Mouse (Mus musculus): Measurements from ENCODE around the gene Plekha4. TPM values are rescaled to one million over a fixed set of nuclear protein-coding genes. Genes with fewer than 3 reads are reported as not detected.

Plekha4 gene
- polyA plus RNA-seq, 1 experiment from 2014 or later, result 2.2 TPM

DNA sequence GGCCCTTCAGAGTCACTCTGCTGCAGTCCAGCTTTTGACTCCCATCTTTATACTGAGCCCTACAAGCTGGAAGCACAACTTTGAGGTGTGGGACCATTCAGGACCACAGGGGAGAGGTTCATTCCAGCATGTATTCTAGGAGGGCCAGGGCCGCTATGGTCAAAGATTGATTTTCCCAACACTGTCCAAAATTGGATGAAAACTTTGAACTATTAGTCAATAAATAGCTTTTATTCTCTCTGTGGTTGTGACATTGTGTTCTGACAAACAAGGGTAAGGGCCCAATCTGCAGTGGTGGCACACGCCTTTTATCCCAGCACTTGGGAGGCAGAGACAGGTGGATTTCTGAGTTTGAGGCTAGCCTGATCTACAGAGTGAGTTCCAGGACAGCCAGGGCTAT lies 27.9 kb downstream of the Plekha4 start:
- ATAC-seq (no peak), DNase-seq (ENCODE audit: low read depth, low spot score) (no peak)
- in situ Hi-C loops (cut with MboI; ENCODE audit: low pct_unique_long_range_greater_than_20kb), result no loop called here
- CTCF ChIA-PET, result interaction anchor here (1.5 kb wide), 1 partner anchor 54 kb away, joined by 3 read pairs; no protein-coding TSS in a partner anchor
- POLR2A ChIA-PET, result interaction anchor here (1.6 kb wide), 1 partner anchor 11 kb away, joined by 5 read pairs; no protein-coding TSS in a partner anchor
- H3K27me3 ChIP-seq, result no peaks in the 10 kb centered on the region
- no peak for TF ChIP-seq CTCF (IDR thresholded peaks at IDR 0.05)

DNA sequence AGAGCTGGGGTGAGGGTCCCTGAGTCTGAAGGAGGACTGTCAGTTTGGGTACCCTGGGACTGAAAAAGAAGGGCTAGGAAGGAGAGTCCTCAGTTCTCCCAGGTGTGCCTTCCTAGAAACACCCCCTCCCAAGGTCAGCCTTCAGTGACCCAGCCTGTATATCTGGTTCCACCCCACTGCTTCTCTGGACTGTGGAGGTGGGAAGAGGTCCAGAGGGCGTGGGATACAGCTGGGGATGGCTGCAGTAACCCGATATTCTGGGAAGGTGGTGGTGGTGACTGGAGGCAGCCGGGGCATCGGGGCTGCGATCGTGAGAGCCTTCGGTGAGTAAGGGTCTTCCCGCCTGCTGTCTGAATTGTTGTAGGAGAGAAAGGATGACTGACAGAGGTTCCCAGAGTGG lies 28.6 kb downstream of the Plekha4 start, which contains the start of gene Hsd17b14:
Gene Hsd17b14, plus strand, starts transcription at position 150 of the 400 bp plus-strand sequence.
- ChIA-PET CTCF (interaction anchor here (0.9 to 8.6 kb wide), 5 partner anchors 16 to 128 kb away, joined by 3 to 116 read pairs (median 4); partner anchors contain the start of gene Ntn5), POLR2A (interaction anchor here (1.6 kb wide), 1 partner anchor 12 kb away, joined by 5 read pairs; no protein-coding TSS in a partner anchor)
- H3K27me3 ChIP-seq, result no peaks in the 10 kb centered on the region
- in situ Hi-C loops (cut with MboI; ENCODE audit: low pct_unique_long_range_greater_than_20kb), result no loop called here
- no peak for TF ChIP-seq CTCF (IDR thresholded peaks at IDR 0.05)
- DNase-seq (ENCODE audit: low read depth, low spot score) (no peak), ATAC-seq (no peak)

DNA sequence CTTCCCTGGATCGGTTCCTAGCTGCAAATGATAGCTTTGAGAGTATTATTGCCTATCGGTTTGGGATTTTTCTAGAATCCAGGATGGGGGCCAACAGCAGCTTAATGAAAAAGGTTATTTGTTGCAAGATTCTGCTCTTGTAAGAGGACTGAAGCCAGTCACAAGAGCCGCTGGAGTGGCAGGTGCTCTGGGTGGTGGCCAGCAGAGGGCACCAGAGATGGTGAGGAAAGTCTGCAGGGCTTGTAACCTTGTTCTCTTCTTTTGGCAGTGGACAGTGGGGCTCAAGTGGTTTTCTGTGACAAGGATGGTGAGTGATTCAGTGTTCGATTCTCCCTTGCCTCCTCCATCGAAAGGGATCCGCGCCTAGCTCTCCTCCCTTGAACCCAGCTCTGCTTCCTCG lies 29.7 kb downstream of the Plekha4 start:
- ChIA-PET CTCF (interaction anchor here (0.7 to 8.6 kb wide), 18 partner anchors 11 to 152 kb away, joined by 3 to 116 read pairs (median 4); no protein-coding TSS in a partner anchor), POLR2A (no interaction called here)
- no peak for ATAC-seq
- peak; percentile 96 for TF ChIP-seq CTCF (IDR thresholded peaks at IDR 0.05)
- DNase-seq (ENCODE audit: low read depth, low spot score), result no peak
- in situ Hi-C loops (cut with MboI; ENCODE audit: low pct_unique_long_range_greater_than_20kb), result no loop called here
- H3K27me3 ChIP-seq, result no peaks in the 10 kb centered on the region

DNA sequence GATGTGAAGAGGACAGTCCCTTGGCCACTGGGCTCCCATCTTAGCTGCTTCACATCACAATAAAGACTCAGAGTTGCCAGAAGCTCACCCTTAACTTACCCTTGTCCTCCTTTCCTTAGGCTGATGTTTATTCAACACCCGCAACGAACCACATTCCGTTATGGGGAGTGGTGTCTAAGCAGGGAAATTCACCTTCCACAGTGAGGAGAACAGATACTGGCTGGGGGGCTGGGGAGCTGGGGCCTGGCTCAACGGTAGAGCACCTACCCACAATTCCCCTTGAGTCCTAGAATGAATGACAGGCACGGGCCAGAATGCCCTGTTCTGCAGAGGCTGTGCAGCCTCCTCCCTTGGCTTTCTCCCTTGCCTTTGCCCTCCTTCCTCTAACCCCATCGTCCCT lies 32.8 kb downstream of the Plekha4 start:
- POLR2A ChIA-PET, result no interaction called here
- CTCF ChIA-PET, result interaction anchor here (0.9 to 8.6 kb wide), 3 partner anchors 19 to 107 kb away, joined by 3 to 116 read pairs (median 3); no protein-coding TSS in a partner anchor
- DNase-seq (ENCODE audit: low read depth, low spot score), result no peak
- no peaks in the 10 kb centered on the region for H3K27me3 ChIP-seq
- ATAC-seq, result no peak
- in situ Hi-C loops (cut with MboI; ENCODE audit: low pct_unique_long_range_greater_than_20kb), result no loop called here
- TF ChIP-seq CTCF (IDR thresholded peaks at IDR 0.05), result no peak

DNA sequence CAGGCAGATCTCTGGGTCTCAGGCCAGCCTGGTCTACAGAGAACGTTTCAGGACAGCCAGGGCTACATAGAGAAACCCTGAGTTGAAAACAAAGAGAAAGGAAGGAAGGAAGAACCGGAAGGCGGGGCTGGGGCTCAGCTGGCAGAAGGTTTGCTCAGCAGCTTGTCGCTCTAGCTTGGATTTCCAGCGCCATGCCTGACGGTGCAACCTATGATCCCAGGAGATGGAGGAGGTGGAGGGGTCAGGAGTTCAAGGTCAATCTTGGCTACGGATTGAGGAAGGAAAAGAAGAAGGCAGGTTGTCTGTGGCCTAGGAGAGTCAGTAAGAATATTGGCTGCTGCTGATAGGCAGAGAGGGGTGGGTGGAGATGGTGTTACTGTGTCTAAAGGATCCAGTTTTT lies 34.1 kb downstream of the Plekha4 start:
- in situ Hi-C loops (cut with MboI; ENCODE audit: low pct_unique_long_range_greater_than_20kb), result loop anchor here (5.0 to 10.0 kb wide), 2 partner anchors 83 to 125 kb away; partner anchors contain the start of gene Ntn5
- DNase-seq (ENCODE audit: low read depth, low spot score) (no peak), ATAC-seq (no peak)
- H3K27me3 ChIP-seq, result no peaks in the 10 kb centered on the region
- ChIA-PET CTCF (interaction anchor here (2.1 to 8.6 kb wide), 3 partner anchors 11 to 86 kb away, joined by 6 to 116 read pairs (median 6); no protein-coding TSS in a partner anchor), POLR2A (interaction anchor here (0.6 kb wide), 1 partner anchor 87 kb away, joined by 6 read pairs; no protein-coding TSS in a partner anchor)
- TF ChIP-seq CTCF (IDR thresholded peaks at IDR 0.05), result no peak

DNA sequence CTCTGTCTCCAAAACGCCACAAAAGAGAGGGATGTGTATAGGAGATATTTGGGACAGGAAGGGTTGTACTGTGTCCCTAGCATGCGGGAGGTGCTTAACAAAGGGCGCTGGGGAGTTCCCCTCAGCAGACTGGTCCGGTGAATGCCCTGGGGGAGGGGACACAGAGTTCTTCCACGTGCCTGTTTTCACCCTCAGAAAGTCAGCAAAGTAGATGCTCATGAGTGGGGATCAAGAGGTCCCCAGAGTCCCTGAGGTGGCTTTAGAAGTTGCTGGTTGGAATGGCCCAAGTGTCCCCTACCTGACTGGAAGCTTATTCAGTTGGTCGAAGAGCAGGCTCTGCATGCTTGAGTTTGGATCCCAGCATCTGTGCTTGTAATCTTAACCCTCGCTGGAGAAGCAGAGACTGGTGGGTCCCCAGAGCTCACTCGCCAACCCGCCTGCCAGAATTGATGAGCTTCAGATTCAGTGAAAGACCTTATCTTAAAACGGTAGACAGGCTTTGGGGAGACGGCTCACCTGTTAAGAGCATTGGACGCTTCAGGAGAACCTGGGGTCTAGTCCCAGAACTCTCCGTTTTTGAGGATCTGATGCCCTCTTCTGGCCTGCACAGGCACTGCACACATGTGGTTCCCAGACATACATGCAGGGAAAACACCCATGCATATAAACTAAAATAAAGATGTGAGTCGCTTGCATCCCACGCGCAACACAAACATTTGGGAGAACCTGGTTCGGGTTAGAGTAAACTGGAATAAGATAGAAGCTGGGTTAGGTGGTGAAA lies 34.9 kb downstream of the Plekha4 start:
- DNase-seq (ENCODE audit: low read depth, low spot score) (no peak), ATAC-seq (no peak)
- in situ Hi-C loops (cut with MboI; ENCODE audit: low pct_unique_long_range_greater_than_20kb), result loop anchor here (5.0 to 10.0 kb wide), 2 partner anchors 84 to 124 kb away; partner anchors contain the start of gene Ntn5
- ChIA-PET CTCF (interaction anchor here (0.7 to 8.6 kb wide), 13 partner anchors 10 to 121 kb away, joined by 3 to 116 read pairs (median 4); no protein-coding TSS in a partner anchor), POLR2A (interaction anchor here (0.7 to 1.1 kb wide), 3 partner anchors 21 to 95 kb away, joined by 3 to 4 read pairs (median 3); no protein-coding TSS in a partner anchor)
- H3K27me3 ChIP-seq, result no peaks in the 10 kb centered on the region
- peak; percentile 91 for TF ChIP-seq CTCF (IDR thresholded peaks at IDR 0.05)

DNA sequence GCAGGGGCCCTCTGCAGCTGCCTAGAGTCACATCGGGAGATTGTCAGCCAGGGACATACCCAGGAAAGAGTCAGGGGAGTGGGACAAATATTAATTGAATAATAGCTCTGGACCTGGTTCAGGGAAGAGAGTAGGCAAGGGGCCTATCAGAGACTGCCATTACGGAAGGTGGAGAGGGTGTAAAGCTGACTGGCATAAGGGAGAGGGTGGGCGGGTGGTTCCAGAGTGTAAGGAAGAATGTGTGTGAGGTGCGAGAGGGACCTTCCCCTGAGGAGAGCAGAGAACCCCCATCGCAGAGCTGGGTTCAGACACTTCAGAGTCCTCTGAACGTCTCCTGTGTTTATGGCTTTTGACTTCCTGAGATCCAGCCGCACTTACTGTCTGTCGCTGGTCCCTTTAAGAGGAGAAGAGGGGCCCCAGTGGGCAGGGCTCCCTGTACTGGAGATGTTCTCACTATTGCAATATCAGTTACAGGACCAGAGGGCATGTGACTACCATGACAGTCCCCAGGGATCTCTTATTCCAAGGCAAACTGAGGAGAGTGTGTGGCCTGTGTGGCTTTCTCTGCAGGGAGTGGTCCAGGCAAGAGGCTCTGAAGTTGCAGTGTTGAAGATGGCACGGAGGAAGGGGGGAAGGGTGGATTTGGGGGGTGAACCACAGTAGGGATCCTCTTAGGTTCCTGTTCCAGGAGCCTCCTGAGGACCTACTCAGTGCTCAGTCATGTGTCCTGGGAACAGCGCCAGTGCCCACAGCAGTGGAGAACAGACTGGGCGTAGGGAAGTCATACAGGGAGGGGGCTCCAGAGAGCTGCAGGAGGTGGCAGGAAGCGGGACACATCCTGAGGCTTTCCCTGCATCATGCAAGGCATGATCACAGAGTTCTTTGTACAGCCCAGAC lies 35.7 kb downstream of the Plekha4 start:
- POLR2A ChIA-PET, result interaction anchor here (0.7 to 1.1 kb wide), 3 partner anchors 21 to 96 kb away, joined by 3 to 4 read pairs (median 3); no protein-coding TSS in a partner anchor
- TF ChIP-seq CTCF (IDR thresholded peaks at IDR 0.05), result no peak
- ATAC-seq (no peak), DNase-seq (ENCODE audit: low read depth, low spot score) (no peak)
- no peaks in the 10 kb centered on the region for H3K27me3 ChIP-seq
- CTCF ChIA-PET, result interaction anchor here (0.7 to 8.6 kb wide), 12 partner anchors 9 to 121 kb away, joined by 3 to 116 read pairs (median 4); no protein-coding TSS in a partner anchor
- in situ Hi-C loops (cut with MboI; ENCODE audit: low pct_unique_long_range_greater_than_20kb), result loop anchor here (5.0 to 10.0 kb wide), 2 partner anchors 85 to 123 kb away; partner anchors contain the start of gene Ntn5

DNA sequence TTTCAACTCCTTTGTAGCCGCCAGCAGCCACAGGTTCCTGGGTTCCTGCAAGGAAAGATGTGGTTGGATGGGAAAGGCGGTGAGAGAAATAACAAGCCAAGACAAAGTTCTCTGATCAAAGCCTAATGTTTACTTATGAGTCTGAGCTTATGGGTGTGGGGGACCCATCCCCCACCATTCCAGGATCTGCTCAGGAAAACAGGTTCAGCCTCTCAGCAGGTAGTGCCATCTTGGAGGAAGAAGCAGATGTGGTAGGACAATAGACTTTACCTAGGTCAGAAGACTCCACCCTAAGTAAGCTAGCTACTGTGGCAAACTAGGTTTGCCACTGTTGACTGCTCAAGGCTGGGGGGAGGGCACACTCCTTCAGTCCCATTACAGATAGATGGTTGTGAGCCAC lies 38.7 kb downstream of the Plekha4 start:
- DNase-seq (ENCODE audit: low read depth, low spot score), result no peak
- CTCF ChIA-PET, result interaction anchor here (1.5 to 4.5 kb wide), 3 partner anchors 9 to 93 kb away, joined by 4 to 16 read pairs (median 7); no protein-coding TSS in a partner anchor
- no peaks in the 10 kb centered on the region for H3K27me3 ChIP-seq
- POLR2A ChIA-PET, result interaction anchor here (0.5 kb wide), 1 partner anchor 90 kb away, joined by 3 read pairs; no protein-coding TSS in a partner anchor
- in situ Hi-C loops (cut with MboI; ENCODE audit: low pct_unique_long_range_greater_than_20kb), result loop anchor here (5.0 to 10.0 kb wide), 2 partner anchors 88 to 120 kb away; partner anchors contain the start of gene Ntn5
- ATAC-seq, result no peak
- no peak for TF ChIP-seq CTCF (IDR thresholded peaks at IDR 0.05)

DNA sequence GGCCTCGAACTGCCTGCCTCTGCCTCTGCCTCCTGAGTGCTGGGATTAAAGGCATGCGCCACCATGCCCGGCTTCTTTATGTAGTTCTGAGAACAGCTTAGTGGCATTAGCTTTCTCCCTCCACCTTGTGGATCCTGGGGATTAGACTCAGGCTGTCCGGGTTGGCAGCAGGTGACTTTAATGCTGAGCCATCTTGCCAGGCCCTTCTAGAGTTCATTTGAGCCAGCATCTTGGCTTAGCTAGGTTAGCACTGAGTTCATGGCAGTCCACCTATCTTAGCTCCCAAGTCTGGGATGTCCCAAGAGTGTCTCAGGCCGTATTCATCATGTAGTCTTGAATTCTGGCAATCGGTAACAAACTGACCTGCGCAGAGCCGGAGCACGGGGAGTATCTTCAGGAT lies 39.3 kb downstream of the Plekha4 start:
- no peak for ATAC-seq
- TF ChIP-seq CTCF (IDR thresholded peaks at IDR 0.05), result no peak
- no peaks in the 10 kb centered on the region for H3K27me3 ChIP-seq
- in situ Hi-C loops (cut with MboI; ENCODE audit: low pct_unique_long_range_greater_than_20kb), result loop anchor here (10.0 kb wide), 1 partner anchor 119 kb away; the partner anchor contains the start of gene Ntn5
- DNase-seq (ENCODE audit: low read depth, low spot score), result no peak
- ChIA-PET CTCF (interaction anchor here (1.2 to 4.5 kb wide), 4 partner anchors 10 to 94 kb away, joined by 4 to 16 read pairs (median 6); no protein-coding TSS in a partner anchor), POLR2A (no interaction called here)

All from Patski (cell line).